Mouse (Mus musculus) E14TG2a.4 (cell line): ENCODE measurements around the gene Atp6v0a2.

Source experiments
- CTCF ChIP-seq: conservative IDR thresholded peaks from 2 replicates; pipeline ENCODE4 v1.5.1; 2014; ENCODE audit warnings: low read length
- NANOG ChIP-seq: IDR thresholded peaks from 2 replicates; pipeline ENCODE4 v1.6.1; 2014; ENCODE audit warnings: borderline replicate concordance, low read length, mixed read lengths
- POU5F1 ChIP-seq: IDR thresholded peaks from 2 replicates; pipeline ENCODE4 v1.6.1; 2014; ENCODE audit warnings: low read length, borderline replicate concordance

- TF ChIP-seq CTCF = no peak
- TF ChIP-seq NANOG = no peak
- no peak for TF ChIP-seq POU5F1
Measured at GRCm38 (mm10) chr5:124729662-124730206, 101.4 kb downstream of the Atp6v0a2 start.
